Mouse (Mus musculus): ENCODE measurements around the gene Ubr4. TPM values are rescaled to one million over a fixed set of nuclear protein-coding genes. Genes with fewer than 3 reads are reported as not detected.

The Ubr4 gene
- polyA plus RNA-seq (2011; ENCODE audit: insufficient read depth, insufficient read length, low replicate concordance, missing spikeins) = 31.7 and 52.8 TPM in 2 replicates

- TF ChIP-seq CTCF (IDR thresholded peaks at IDR 0.05; ENCODE audit: control insufficient read depth, insufficient read depth, low read length) = no peak
- TF ChIP-seq POLR2A (IDR thresholded peaks at IDR 0.05; ENCODE audit: borderline replicate concordance, control insufficient read depth, low read depth, low read length) = peak; percentile 56; the same call in 1 of the 2 replicates
- Histone ChIP-seq H3K4me3 (replicated peaks; ENCODE audit: control insufficient read depth, low read depth, low read length) (peak within 1 kb of the TSS; percentile 95), H3K4me1 (ENCODE audit: control insufficient read depth, insufficient read depth, low read length) (peaks cover 5% of the 10 kb centered on the region), H3K27ac (ENCODE audit: control insufficient read depth, insufficient read depth, low read depth, low read length, poor library complexity) (peak within 1 kb of the TSS; percentile 99)
- under 1% methylated on average over 64 of the region's 64 CpGs for WGBS
Observed at GRCm38 (mm10) chr4:139351931-139352711, at the start of gene Ubr4, which contains the start of the genes Mrto4 and Emc1. Gene Ubr4, plus strand, starts transcription at chr4:139352609. Gene Mrto4, minus strand, starts transcription at chr4:139352576. Gene Emc1, plus strand, starts transcription at chr4:139352587.

- 82% methylated on average over 3 of the region's 3 CpGs for WGBS
- Histone ChIP-seq H3K4me1 (ENCODE audit: control insufficient read depth, insufficient read depth, low read length) (peaks cover 5% of the 10 kb centered on the region), H3K27ac (ENCODE audit: control insufficient read depth, insufficient read depth, low read depth, low read length, poor library complexity) (no peak overlapping the region; the same call in 1 of the 2 replicates), H3K4me3 (replicated peaks; ENCODE audit: control insufficient read depth, low read depth, low read length) (no peak overlapping the region)
- no peak for TF ChIP-seq CTCF (IDR thresholded peaks at IDR 0.05; ENCODE audit: control insufficient read depth, insufficient read depth, low read length)
- no peak for TF ChIP-seq POLR2A (IDR thresholded peaks at IDR 0.05; ENCODE audit: borderline replicate concordance, control insufficient read depth, low read depth, low read length)
Observed at GRCm38 (mm10) chr4:139305521-139305920, 46.9 kb upstream of the Ubr4 start.

- Histone ChIP-seq H3K27ac (ENCODE audit: control insufficient read depth, insufficient read depth, low read depth, low read length, poor library complexity) (no peak overlapping the region), H3K4me3 (replicated peaks; ENCODE audit: control insufficient read depth, low read depth, low read length) (no peak overlapping the region), H3K4me1 (ENCODE audit: control insufficient read depth, insufficient read depth, low read length) (peaks cover 7% of the 10 kb centered on the region)
- WGBS = 24% methylated on average over 5 of the region's 5 CpGs
- TF ChIP-seq POLR2A (IDR thresholded peaks at IDR 0.05; ENCODE audit: borderline replicate concordance, control insufficient read depth, low read depth, low read length) = no peak
Observed at GRCm38 (mm10) chr4:139307916-139308315, 44.5 kb upstream of the Ubr4 start.

GRCm38 (mm10) chr4:139309651-139310050 is 42.8 kb upstream of the Ubr4 start:
- H3K4me3 ChIP-seq (replicated peaks; ENCODE audit: control insufficient read depth, low read depth, low read length) = peak overlapping the region; percentile 69

GRCm38 (mm10) chr4:139310171-139310898 is 42.1 kb upstream of the Ubr4 start, which contains the start of the genes Pqlc2 and Akr7a5:
Gene Pqlc2, minus strand, starts transcription at chr4:139310708.
Gene Akr7a5, plus strand, starts transcription at chr4:139310744.
- H3K27ac ChIP-seq (ENCODE audit: control insufficient read depth, insufficient read depth, low read depth, low read length, poor library complexity) = peak within 1 kb of the TSS; percentile 19; the same call in 1 of the 2 replicates
- WGBS = under 1% methylated on average over 63 of the region's 63 CpGs
- H3K4me3 ChIP-seq (replicated peaks; ENCODE audit: control insufficient read depth, low read depth, low read length) = peak within 1 kb of the TSS; percentile 69
- TF ChIP-seq POLR2A (IDR thresholded peaks at IDR 0.05; ENCODE audit: borderline replicate concordance, control insufficient read depth, low read depth, low read length) = peak; percentile 80; the same call in 1 of the 2 replicates
- no peak for TF ChIP-seq CTCF (IDR thresholded peaks at IDR 0.05; ENCODE audit: control insufficient read depth, insufficient read depth, low read length)
- peaks cover 7% of the 10 kb centered on the region for H3K4me1 ChIP-seq (ENCODE audit: control insufficient read depth, insufficient read depth, low read length)

More at GRCm38 (mm10) chr4:139309651-139310050, 42.8 kb upstream of the Ubr4 start:
- H3K27ac ChIP-seq (ENCODE audit: control insufficient read depth, insufficient read depth, low read depth, low read length, poor library complexity) = no peak overlapping the region
- 55% methylated on average over 6 of the region's 6 CpGs for WGBS
- peaks cover 7% of the 10 kb centered on the region for H3K4me1 ChIP-seq (ENCODE audit: control insufficient read depth, insufficient read depth, low read length)
- TF ChIP-seq CTCF (IDR thresholded peaks at IDR 0.05; ENCODE audit: control insufficient read depth, insufficient read depth, low read length) = no peak

GRCm38 (mm10) chr4:139310899-139311701 is 41.3 kb upstream of the Ubr4 start:
- Histone ChIP-seq H3K4me3 (replicated peaks; ENCODE audit: control insufficient read depth, low read depth, low read length) (peak overlapping the region; percentile 69), H3K27ac (ENCODE audit: control insufficient read depth, insufficient read depth, low read depth, low read length, poor library complexity) (peak overlapping the region; percentile 19; the same call in 1 of the 2 replicates), H3K4me1 (ENCODE audit: control insufficient read depth, insufficient read depth, low read length) (peaks cover 5% of the 10 kb centered on the region)
- no peak for TF ChIP-seq POLR2A (IDR thresholded peaks at IDR 0.05; ENCODE audit: borderline replicate concordance, control insufficient read depth, low read depth, low read length)
- under 1% methylated on average over 53 of the region's 53 CpGs for WGBS

- Histone ChIP-seq H3K4me3 (replicated peaks; ENCODE audit: control insufficient read depth, low read depth, low read length) (no peak overlapping the region), H3K4me1 (ENCODE audit: control insufficient read depth, insufficient read depth, low read length) (peaks cover 5% of the 10 kb centered on the region), H3K27ac (ENCODE audit: control insufficient read depth, insufficient read depth, low read depth, low read length, poor library complexity) (no peak overlapping the region)
- TF ChIP-seq CTCF (IDR thresholded peaks at IDR 0.05; ENCODE audit: control insufficient read depth, insufficient read depth, low read length) (no peak), POLR2A (IDR thresholded peaks at IDR 0.05; ENCODE audit: borderline replicate concordance, control insufficient read depth, low read depth, low read length) (no peak)
- WGBS = 34% methylated on average over 14 of the region's 14 CpGs
Observed at GRCm38 (mm10) chr4:139311707-139312106, 40.7 kb upstream of the Ubr4 start.

Data from bone marrow, adult 2 months (tissue).